Mouse (Mus musculus) cerebellum, postnatal 25 days (tissue): ENCODE results near the gene Srarp.
A peak's percentile ranks its signal among the peaks of the same experiment; 100 is the strongest.

Experiments
- DNase-seq, 2 experiments: peaks; one replicate each; pipeline ENCODE4 v3.0.0; 2021; ENCODE audit warnings: mixed read lengths in 2 of 2

Gene Srarp

GRCm38 (mm10) chr4:141423691-141424431, 12.0 kb downstream of the Srarp start:
- no peak for DNase-seq

GRCm38 (mm10) chr4:141423288-141423687, 12.6 kb downstream of the Srarp start:
- no peak for DNase-seq

GRCm38 (mm10) chr4:141422841-141423240, 13.1 kb downstream of the Srarp start:
- no peak for DNase-seq

- DNase-seq, result peak; percentile 64 to 75
Measured at GRCm38 (mm10) chr4:141421423-141421822, 14.5 kb downstream of the Srarp start.

GRCm38 (mm10) chr4:141420886-141421285, 15.0 kb downstream of the Srarp start:
- DNase-seq, result no peak

GRCm38 (mm10) chr4:141420192-141420829, 15.6 kb downstream of the Srarp start, which contains the start of gene Hspb7:
Gene Hspb7 (plus strand): TSS chr4:141420779.
- no peak for DNase-seq

GRCm38 (mm10) chr4:141419398-141420191, 16.3 kb downstream of the Srarp start:
- DNase-seq, result no peak

GRCm38 (mm10) chr4:141415924-141416323, 20.0 kb downstream of the Srarp start, which contains the start of gene Clcnkb:
Gene Clcnkb (minus strand): TSS chr4:141416014.
- no peak for DNase-seq

GRCm38 (mm10) chr4:141411430-141411992, 24.4 kb downstream of the Srarp start:
- DNase-seq, result peak in 1 of 2 experiments; percentile 50

- DNase-seq, result no peak
Measured at GRCm38 (mm10) chr4:141408577-141408976, 27.3 kb downstream of the Srarp start.

- DNase-seq, result peak in 1 of 2 experiments; percentile 33
Measured at GRCm38 (mm10) chr4:141406516-141407299, 29.2 kb downstream of the Srarp start.

- DNase-seq, result no peak
Measured at GRCm38 (mm10) chr4:141405314-141405622, 30.6 kb downstream of the Srarp start.

- peak; percentile 90 to 92 for DNase-seq
Measured at GRCm38 (mm10) chr4:141404518-141405313, 31.2 kb downstream of the Srarp start.

- no peak for DNase-seq
Measured at GRCm38 (mm10) chr4:141400171-141400570, 35.7 kb downstream of the Srarp start.

- no peak for DNase-seq
Measured at GRCm38 (mm10) chr4:141398545-141398944, 37.4 kb downstream of the Srarp start, which contains the start of gene Clcnka. Gene Clcnka (minus strand): TSS chr4:141398724.

GRCm38 (mm10) chr4:141397861-141398260, 38.0 kb downstream of the Srarp start:
- no peak for DNase-seq

- no peak for DNase-seq
Measured at GRCm38 (mm10) chr4:141394751-141395150, 41.2 kb downstream of the Srarp start.

- DNase-seq, result no peak
Measured at GRCm38 (mm10) chr4:141391293-141391692, 44.6 kb downstream of the Srarp start.

- no peak for DNase-seq
Measured at GRCm38 (mm10) chr4:141389366-141390150, 46.3 kb downstream of the Srarp start.

- DNase-seq, result no peak
Measured at GRCm38 (mm10) chr4:141387933-141388332, 48.0 kb downstream of the Srarp start.
